Mouse (Mus musculus) adrenal gland (tissue): Measurements from ENCODE around the gene Mlana.

Source experiments
- intact Hi-C: fragments of 180-260 bp; cut with DNase I; formaldehyde crosslinking; loops from one replicate; pipeline ENCODE4 v1.15.1; 2025

Mlana gene

GRCm38 (mm10) chr19:29743531-29743930, 45.9 kb downstream of the Mlana start:
- intact Hi-C loops: loop anchor here (10.0 kb wide), 1 partner anchor 51 kb away; no protein-coding TSS in a partner anchor

GRCm38 (mm10) chr19:29750994-29751393, 53.4 kb downstream of the Mlana start:
- intact Hi-C loops: no loop called here

- intact Hi-C loops: no loop called here
Measured at GRCm38 (mm10) chr19:29753939-29754338, 56.3 kb downstream of the Mlana start.
